Mouse (Mus musculus) neural tube, embryonic 15.5 days (tissue): ENCODE results near the gene Chd9. TPM values are rescaled to one million over a fixed set of nuclear protein-coding genes. Genes with fewer than 3 reads are reported as not detected.

ENCODE experiments used
- ATAC-seq: fragments of 200-750 bp; cut with Nextera tagmentation; 2 replicates; pipeline ENCODE4 v1.8.0; 2017; ENCODE audit warnings: mild to moderate bottlenecking, moderate TSS enrichment, moderate library complexity; ENCODE audit not compliant: low FRiP score
- H3K27ac ChIP-seq: fragments of 300-500 bp; sonication (generic); replicated peaks from 2 replicates; pipeline ENCODE4 v1.5.1; 2015; ENCODE audit warnings: mild to moderate bottlenecking, inconsistent platforms
- H3K27me3 ChIP-seq: fragments of 300-500 bp; sonication (generic); replicated peaks from 2 replicates; pipeline ENCODE4 v1.6.1; 2015; ENCODE audit warnings: inconsistent platforms
- H3K36me3 ChIP-seq: fragments of 300-500 bp; sonication (generic); 2 replicates; pipeline ENCODE4 v1.6.1; 2015; ENCODE audit warnings: inconsistent platforms
- H3K4me1 ChIP-seq: fragments of 300-500 bp; sonication (generic); 2 replicates; pipeline ENCODE4 v1.6.1; 2015; ENCODE audit warnings: inconsistent platforms
- H3K4me2 ChIP-seq: fragments of 300-500 bp; sonication (generic); 2 replicates; pipeline ENCODE4 v1.6.1; 2015; ENCODE audit warnings: inconsistent platforms, mild to moderate bottlenecking, moderate library complexity
- H3K4me3 ChIP-seq: fragments of 300-500 bp; sonication (generic); replicated peaks from 2 replicates; pipeline ENCODE4 v1.5.1; 2015; ENCODE audit warnings: mild to moderate bottlenecking, inconsistent platforms
- H3K9ac ChIP-seq: fragments of 300-500 bp; sonication (generic); replicated peaks from 2 replicates; pipeline ENCODE4 v1.6.1; 2015; ENCODE audit warnings: mild to moderate bottlenecking, inconsistent platforms
- H3K9me3 ChIP-seq: fragments of 300-500 bp; sonication (generic); replicated peaks from 2 replicates; pipeline ENCODE4 v1.6.1; 2016; ENCODE audit warnings: inconsistent platforms
- WGBS: fragments of 180-500 bp; shearing (Covaris S2); methylation state at CpG from one replicate; pipeline ENCODE4 v1.1.7; 2015; ENCODE audit warnings: mixed read lengths; 5-methylcytosine and 5-hydroxymethylcytosine counted together
- polyA plus RNA-seq: library from polyadenylated mRNA; unstranded; fragments of >200 nt; fragmentation: Nextera tagmentation; extraction: Ambion mirVana; gene quantifications from 2 replicates; pipeline ENCODE4 v1.2.1, GENCODE M21; 2015

The Chd9 gene
- polyA plus RNA-seq, 1 experiment from 2014 or later, result 80.6 TPM

- Histone ChIP-seq H3K9ac (no peak overlapping the region), H3K27me3 (no peaks in the 10 kb centered on the region), H3K36me3 (no peaks in the 10 kb centered on the region), H3K4me1 (0 out of 2 replicates have a peak, but pooled peaks cover 8% of the 10 kb centered on the region), H3K4me2 (no peak overlapping the region), H3K4me3 (no peak overlapping the region), H3K9me3 (no peaks in the 10 kb centered on the region), H3K27ac (no peak overlapping the region)
- no peak for ATAC-seq
- 77% methylated on average over 6 of the region's 6 CpGs for WGBS
Observed at GRCm38 (mm10) chr8:90843127-90843526, 15.0 kb downstream of the Chd9 start.

GRCm38 (mm10) chr8:90844179-90844967 is 16.2 kb downstream of the Chd9 start:
- Histone ChIP-seq H3K9ac (no peak overlapping the region), H3K4me3 (no peak overlapping the region), H3K9me3 (no peaks in the 10 kb centered on the region), H3K27me3 (no peaks in the 10 kb centered on the region), H3K36me3 (no peaks in the 10 kb centered on the region), H3K4me2 (no peak overlapping the region), H3K4me1 (peaks cover 14% of the 10 kb centered on the region), H3K27ac (no peak overlapping the region)
- ATAC-seq, result no peak
- 80% methylated on average over 9 of the region's 9 CpGs for WGBS

DNA sequence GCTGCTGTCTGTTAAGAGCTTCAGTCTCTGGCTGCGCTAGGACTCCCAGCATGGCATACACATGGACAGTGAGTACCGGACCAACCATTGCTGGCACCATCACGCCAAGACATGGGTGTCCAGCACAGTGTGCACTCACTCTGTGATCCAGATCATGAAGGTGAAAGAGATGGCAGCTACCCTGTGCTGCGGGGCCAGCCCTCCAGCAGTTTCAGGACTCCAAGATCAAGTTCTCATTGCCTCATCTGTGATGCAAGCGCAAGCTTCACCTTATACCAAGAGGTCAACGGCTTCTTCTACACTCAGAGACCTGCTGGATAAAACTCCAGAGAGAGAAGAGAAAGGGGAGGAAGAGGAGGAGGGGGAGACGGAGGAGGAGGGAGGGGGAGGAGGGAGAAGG is 19.8 kb downstream of the Chd9 start:
- H3K27me3 ChIP-seq, result no peaks in the 10 kb centered on the region
- no peak overlapping the region for H3K4me3 ChIP-seq
- no peaks in the 10 kb centered on the region for H3K36me3 ChIP-seq
- no peak overlapping the region for H3K4me2 ChIP-seq
- no peak overlapping the region for H3K9ac ChIP-seq
- ATAC-seq, result no peak
- no peaks in the 10 kb centered on the region for H3K9me3 ChIP-seq
- WGBS, result 89% methylated on average over 7 of the region's 7 CpGs
- H3K27ac ChIP-seq, result no peak overlapping the region
- H3K4me1 ChIP-seq, result peaks cover 19% of the 10 kb centered on the region

DNA sequence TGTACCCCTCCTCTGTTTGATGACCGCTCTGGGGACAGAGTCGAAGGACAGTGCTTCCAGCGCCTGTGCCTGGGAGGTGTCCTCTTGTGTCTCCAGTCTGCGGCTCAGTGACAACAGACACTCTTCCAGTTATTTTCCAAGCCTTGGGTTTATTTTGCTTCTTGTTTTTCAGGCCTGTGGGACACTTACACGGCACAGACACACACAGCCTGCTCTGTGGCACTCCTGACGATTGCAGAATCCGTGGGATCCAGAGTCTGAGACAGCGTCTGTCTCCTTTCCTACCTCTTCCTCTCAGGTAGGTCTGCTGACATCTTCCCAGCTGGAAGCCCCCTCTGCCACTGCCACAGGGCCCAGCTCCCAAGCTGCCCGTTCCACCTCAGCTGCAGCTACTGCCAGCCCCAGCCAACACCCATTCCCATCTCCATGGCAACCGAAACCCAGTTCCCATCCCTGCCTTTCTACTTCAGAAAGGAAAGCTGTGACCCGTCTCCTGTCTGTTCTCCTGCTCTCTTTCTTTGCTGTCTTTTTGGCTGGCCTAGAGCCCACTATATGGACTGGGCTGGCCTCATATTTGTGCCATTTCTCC is 21.4 kb downstream of the Chd9 start:
- 0 out of 2 replicates have a peak overlapping the region, but pooled peaks have one; percentile 9 for H3K4me2 ChIP-seq

DNA sequence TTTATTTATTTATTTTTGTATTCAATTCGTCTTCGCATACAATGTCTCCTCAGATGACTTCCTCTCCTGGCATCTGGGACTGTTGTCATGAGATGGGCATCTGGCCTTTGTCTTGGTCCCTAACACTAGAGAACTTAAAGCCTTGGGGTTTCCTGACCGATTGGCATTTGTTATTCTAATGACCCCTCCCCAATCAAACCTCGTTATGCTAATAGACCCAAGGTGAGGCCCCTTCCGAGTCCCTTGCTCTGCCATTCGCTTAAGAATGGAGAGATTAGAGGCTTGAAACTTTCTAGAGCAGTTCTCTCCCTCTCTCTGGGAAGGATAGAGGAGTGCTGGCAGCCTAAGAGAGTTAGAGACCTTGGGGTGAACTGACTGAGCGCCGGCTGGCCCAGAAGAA is 23.4 kb downstream of the Chd9 start:
- H3K9ac ChIP-seq, result no peak overlapping the region
- 45% methylated on average over 8 of the region's 8 CpGs for WGBS
- H3K4me2 ChIP-seq, result no peak overlapping the region
- ATAC-seq, result no peak
- no peak overlapping the region for H3K4me3 ChIP-seq
- H3K9me3 ChIP-seq, result no peaks in the 10 kb centered on the region
- H3K36me3 ChIP-seq, result no peaks in the 10 kb centered on the region
- no peaks in the 10 kb centered on the region for H3K27me3 ChIP-seq
- H3K4me1 ChIP-seq, result peaks cover 30% of the 10 kb centered on the region
- H3K27ac ChIP-seq, result no peak overlapping the region

More for the DNA sequence above, 21.4 kb downstream of the Chd9 start:
- Histone ChIP-seq H3K36me3 (no peaks in the 10 kb centered on the region), H3K27me3 (no peaks in the 10 kb centered on the region), H3K4me3 (no peak overlapping the region), H3K9ac (no peak overlapping the region; the same call in 1 of the 2 replicates), H3K9me3 (no peaks in the 10 kb centered on the region), H3K4me1 (peaks cover 22% of the 10 kb centered on the region), H3K27ac (peak overlapping the region; percentile 81)
- peak; percentile 74 for ATAC-seq
- 38% methylated on average over 11 of the region's 11 CpGs for WGBS

GRCm38 (mm10) chr8:90853971-90854670 is 26.0 kb downstream of the Chd9 start:
- Histone ChIP-seq H3K9ac (no peak overlapping the region), H3K4me2 (peak overlapping the region; percentile 34), H3K36me3 (no peaks in the 10 kb centered on the region), H3K27me3 (no peaks in the 10 kb centered on the region), H3K9me3 (no peaks in the 10 kb centered on the region), H3K4me1 (peaks cover 31% of the 10 kb centered on the region), H3K4me3 (no peak overlapping the region), H3K27ac (peak overlapping the region; percentile 73)
- 46% methylated on average over 9 of the region's 9 CpGs for WGBS
- ATAC-seq, result no peak

DNA sequence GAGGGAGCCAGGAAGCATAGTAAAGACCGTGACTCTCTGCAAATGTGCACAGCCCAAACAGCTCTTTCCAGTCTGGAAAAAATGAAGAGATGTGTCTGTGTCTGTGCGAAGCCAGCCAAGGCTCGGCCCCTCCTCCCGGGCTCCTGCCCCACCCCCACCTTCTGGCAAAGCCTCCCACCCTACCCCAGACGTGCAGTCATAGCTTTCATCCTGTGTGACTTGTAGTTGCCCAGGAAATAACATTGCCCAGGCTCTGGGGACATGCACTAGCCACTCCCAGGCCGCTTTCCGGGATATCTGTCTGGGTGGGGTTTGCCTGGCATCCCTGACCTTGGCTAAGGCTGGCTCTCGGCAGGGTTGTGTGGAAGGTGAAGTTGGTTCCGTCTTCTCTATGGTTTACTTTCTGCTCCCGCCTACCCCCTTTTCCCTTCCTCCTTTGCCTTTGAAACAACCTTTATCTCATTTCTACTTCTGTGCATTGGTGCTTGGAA is 26.6 kb downstream of the Chd9 start:
- peaks cover 30% of the 10 kb centered on the region for H3K4me1 ChIP-seq
- no peak overlapping the region for H3K4me3 ChIP-seq
- no peaks in the 10 kb centered on the region for H3K27me3 ChIP-seq
- H3K4me2 ChIP-seq, result peak overlapping the region; percentile 34
- H3K9me3 ChIP-seq, result no peaks in the 10 kb centered on the region
- no peaks in the 10 kb centered on the region for H3K36me3 ChIP-seq
- H3K27ac ChIP-seq, result peak overlapping the region; percentile 73
- ATAC-seq, result peak; percentile 25; the same call in 1 of the 2 replicates
- 12% methylated on average over 10 of the region's 10 CpGs for WGBS
- H3K9ac ChIP-seq, result no peak overlapping the region

- Histone ChIP-seq H3K4me2 (no peak overlapping the region), H3K27me3 (no peaks in the 10 kb centered on the region), H3K4me3 (no peak overlapping the region), H3K27ac (no peak overlapping the region), H3K4me1 (peaks cover 25% of the 10 kb centered on the region), H3K9me3 (no peaks in the 10 kb centered on the region), H3K36me3 (no peaks in the 10 kb centered on the region), H3K9ac (no peak overlapping the region)
- WGBS, result 96% methylated on average over 3 of the region's 3 CpGs
- ATAC-seq, result no peak
Observed at GRCm38 (mm10) chr8:90856171-90856570, 28.0 kb downstream of the Chd9 start.

DNA sequence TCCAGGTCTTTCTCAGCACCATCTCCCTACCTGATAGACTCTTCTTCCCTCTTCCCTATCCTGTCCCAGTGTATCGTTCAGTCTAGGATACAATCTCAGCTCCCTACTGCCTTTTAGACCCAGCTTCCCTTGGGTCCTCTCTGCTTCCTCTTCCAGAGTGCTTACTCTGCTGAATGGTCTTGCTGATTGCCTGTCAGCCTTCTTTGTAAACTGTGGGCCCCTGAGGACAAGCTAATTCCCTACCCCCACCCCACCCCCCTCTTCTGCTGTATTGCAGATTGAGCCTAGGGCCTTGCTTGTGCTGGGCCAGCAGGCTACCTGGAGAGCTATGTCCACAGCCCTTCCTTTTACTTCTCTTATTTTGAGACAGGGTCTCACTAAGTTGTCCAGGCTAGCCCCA is 28.8 kb downstream of the Chd9 start:
- peaks cover 33% of the 10 kb centered on the region for H3K4me1 ChIP-seq
- no peak overlapping the region for H3K9ac ChIP-seq
- ATAC-seq, result no peak
- WGBS, result 26% methylated on average over 1 of the region's 1 CpGs
- no peaks in the 10 kb centered on the region for H3K36me3 ChIP-seq
- H3K4me2 ChIP-seq, result no peak overlapping the region
- H3K27me3 ChIP-seq, result no peaks in the 10 kb centered on the region
- H3K9me3 ChIP-seq, result no peaks in the 10 kb centered on the region
- H3K27ac ChIP-seq, result no peak overlapping the region
- H3K4me3 ChIP-seq, result no peak overlapping the region

GRCm38 (mm10) chr8:90858071-90858470 is 29.9 kb downstream of the Chd9 start:
- Histone ChIP-seq H3K36me3 (no peaks in the 10 kb centered on the region), H3K27me3 (no peaks in the 10 kb centered on the region), H3K4me3 (no peak overlapping the region), H3K9ac (no peak overlapping the region), H3K9me3 (no peaks in the 10 kb centered on the region), H3K4me2 (no peak overlapping the region), H3K4me1 (peaks cover 42% of the 10 kb centered on the region), H3K27ac (no peak overlapping the region)
- 94% methylated on average over 2 of the region's 2 CpGs for WGBS
- ATAC-seq, result no peak

DNA sequence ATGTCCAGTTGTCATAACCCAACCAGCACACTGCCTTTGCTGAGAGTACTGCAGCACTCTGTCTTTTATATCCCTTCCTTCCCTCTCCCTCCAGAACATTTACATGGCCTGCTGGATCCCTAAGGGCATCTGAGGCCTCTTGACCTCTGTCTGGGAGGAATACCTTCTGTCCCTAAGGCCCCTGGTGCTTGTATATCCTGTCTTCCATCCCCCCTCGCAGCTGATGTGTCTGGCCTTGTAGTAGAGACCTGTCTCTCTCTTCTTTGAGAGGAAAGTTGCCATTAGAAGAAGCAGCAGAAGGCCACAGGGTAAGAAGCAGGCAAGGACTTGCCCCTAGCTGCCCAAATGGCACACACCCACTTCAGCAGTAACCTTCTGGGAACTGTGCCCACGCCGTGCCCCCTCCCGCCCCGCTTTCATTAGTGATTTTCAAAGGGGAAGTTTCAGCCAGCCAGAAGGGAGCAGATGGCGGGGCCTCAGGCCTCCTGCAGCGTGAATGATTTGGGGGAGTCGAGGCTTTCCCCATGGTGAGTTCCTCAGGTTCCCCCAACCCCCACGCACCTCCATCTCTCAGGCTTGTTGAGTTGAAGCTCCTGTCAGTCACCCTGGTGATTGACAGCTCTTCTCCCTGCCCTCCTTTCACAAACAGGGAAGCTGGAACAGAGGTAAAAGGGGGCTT is 33.3 kb downstream of the Chd9 start:
- Histone ChIP-seq H3K9ac (no peak overlapping the region), H3K4me3 (no peak overlapping the region), H3K4me1 (peaks cover 27% of the 10 kb centered on the region), H3K27me3 (no peaks in the 10 kb centered on the region), H3K36me3 (no peaks in the 10 kb centered on the region), H3K9me3 (no peaks in the 10 kb centered on the region), H3K4me2 (peak overlapping the region; percentile 22; the same call in 1 of the 2 replicates), H3K27ac (peak overlapping the region; percentile 83)
- ATAC-seq, result no peak
- 11% methylated on average over 9 of the region's 9 CpGs for WGBS
